Mouse (Mus musculus): Measurements from ENCODE around the gene Lrsam1. TPM values are rescaled to one million over a fixed set of nuclear protein-coding genes. Genes with fewer than 3 reads are reported as not detected.

Lrsam1 gene
- polyA plus RNA-seq, 1 experiment from 2014 or later: 11.8 TPM

- H3K27me3 ChIP-seq (replicated peaks): no peaks in the 10 kb centered on the region
- peaks cover 88% of the 10 kb centered on the region for H3K4me1 ChIP-seq (replicated peaks)
- WGBS: 74% methylated on average over 14 of the region's 14 CpGs
- ATAC-seq (ENCODE audit: insufficient number of reproducible peaks, low FRiP score): no peak
- no peaks in the 10 kb centered on the region for H3K9me3 ChIP-seq (replicated peaks)
- no peak overlapping the region for H3K9ac ChIP-seq
- H3K4me3 ChIP-seq: no peak overlapping the region
- no peak overlapping the region for H3K4me2 ChIP-seq
- no peak overlapping the region for H3K27ac ChIP-seq (ENCODE audit: poor library complexity, severe bottlenecking)
- peaks cover 18% of the 10 kb centered on the region for H3K36me3 ChIP-seq
Observed at GRCm38 (mm10) chr2:32892490-32892889, 68.9 kb downstream of the Lrsam1 start.

- Histone ChIP-seq H3K9me3 (replicated peaks) (no peaks in the 10 kb centered on the region), H3K4me1 (replicated peaks) (peaks cover 85% of the 10 kb centered on the region), H3K4me2 (0 out of 2 replicates have a peak overlapping the region, but pooled peaks have one; percentile 3), H3K27ac (ENCODE audit: poor library complexity, severe bottlenecking) (no peak overlapping the region), H3K27me3 (replicated peaks) (no peaks in the 10 kb centered on the region), H3K4me3 (no peak overlapping the region), H3K9ac (peak overlapping the region; percentile 36; the same call in 1 of the 2 replicates), H3K36me3 (peaks cover 19% of the 10 kb centered on the region)
- WGBS: 34% methylated on average over 9 of the region's 9 CpGs
- no peak for ATAC-seq (ENCODE audit: insufficient number of reproducible peaks, low FRiP score)
Observed at GRCm38 (mm10) chr2:32891278-32891677, 70.1 kb downstream of the Lrsam1 start.

GRCm38 (mm10) chr2:32890280-32890679 is 71.1 kb downstream of the Lrsam1 start:
- H3K4me1 ChIP-seq (replicated peaks): peaks cover 82% of the 10 kb centered on the region
- H3K27me3 ChIP-seq (replicated peaks): no peaks in the 10 kb centered on the region

GRCm38 (mm10) chr2:32888551-32888950 is 72.9 kb downstream of the Lrsam1 start:
- H3K27ac ChIP-seq (ENCODE audit: poor library complexity, severe bottlenecking): peak overlapping the region; percentile 96
- H3K4me3 ChIP-seq: no peak overlapping the region
- no peaks in the 10 kb centered on the region for H3K9me3 ChIP-seq (replicated peaks)
- H3K4me1 ChIP-seq (replicated peaks): peaks cover 84% of the 10 kb centered on the region
- no peaks in the 10 kb centered on the region for H3K27me3 ChIP-seq (replicated peaks)
- H3K4me2 ChIP-seq: peak overlapping the region; percentile 50
- 11% methylated on average over 3 of the region's 3 CpGs for WGBS
- 0 out of 2 replicates have a peak, but pooled peaks have one; percentile 22 for ATAC-seq (ENCODE audit: insufficient number of reproducible peaks, low FRiP score)
- H3K9ac ChIP-seq: peak overlapping the region; percentile 67
- H3K36me3 ChIP-seq: peaks cover 19% of the 10 kb centered on the region

More at GRCm38 (mm10) chr2:32890280-32890679, 71.1 kb downstream of the Lrsam1 start:
- no peak overlapping the region for H3K9ac ChIP-seq
- no peak for ATAC-seq (ENCODE audit: insufficient number of reproducible peaks, low FRiP score)
- H3K4me3 ChIP-seq: no peak overlapping the region
- H3K36me3 ChIP-seq: peaks cover 23% of the 10 kb centered on the region
- no peak overlapping the region for H3K4me2 ChIP-seq
- H3K9me3 ChIP-seq (replicated peaks): no peaks in the 10 kb centered on the region
- 63% methylated on average over 3 of the region's 3 CpGs for WGBS
- peak overlapping the region; percentile 96; the same call in 1 of the 2 replicates for H3K27ac ChIP-seq (ENCODE audit: poor library complexity, severe bottlenecking)

- Histone ChIP-seq H3K9me3 (replicated peaks) (no peaks in the 10 kb centered on the region), H3K27me3 (replicated peaks) (no peaks in the 10 kb centered on the region), H3K4me1 (replicated peaks) (peaks cover 87% of the 10 kb centered on the region), H3K4me3 (no peak overlapping the region), H3K36me3 (peaks cover 15% of the 10 kb centered on the region), H3K4me2 (peak overlapping the region; percentile 50), H3K9ac (peak overlapping the region; percentile 67), H3K27ac (ENCODE audit: poor library complexity, severe bottlenecking) (peak overlapping the region; percentile 96)
- peak; percentile 42; the same call in 1 of the 2 replicates for ATAC-seq (ENCODE audit: insufficient number of reproducible peaks, low FRiP score)
- WGBS: 5% methylated on average over 9 of the region's 9 CpGs
Observed at GRCm38 (mm10) chr2:32888029-32888428, 73.4 kb downstream of the Lrsam1 start.

- peak overlapping the region; percentile 95 for H3K27ac ChIP-seq (ENCODE audit: poor library complexity, severe bottlenecking)
- no peaks in the 10 kb centered on the region for H3K9me3 ChIP-seq (replicated peaks)
- H3K4me3 ChIP-seq: no peak overlapping the region
- no peaks in the 10 kb centered on the region for H3K27me3 ChIP-seq (replicated peaks)
- 13% methylated on average over 7 of the region's 7 CpGs for WGBS
- 0 out of 2 replicates have a peak, but pooled peaks cover 5% of the 10 kb centered on the region for H3K36me3 ChIP-seq
- H3K4me2 ChIP-seq: peak overlapping the region; percentile 17; the same call in 1 of the 2 replicates
- ATAC-seq (ENCODE audit: insufficient number of reproducible peaks, low FRiP score): no peak
- 0 out of 2 replicates have a peak overlapping the region, but pooled peaks have one; percentile 37 for H3K9ac ChIP-seq
- peaks cover 93% of the 10 kb centered on the region for H3K4me1 ChIP-seq (replicated peaks)
Observed at GRCm38 (mm10) chr2:32884745-32885144, 76.7 kb downstream of the Lrsam1 start.

GRCm38 (mm10) chr2:32882283-32883043 is 79.0 kb downstream of the Lrsam1 start:
- peaks cover 94% of the 10 kb centered on the region for H3K4me1 ChIP-seq (replicated peaks)
- no peaks in the 10 kb centered on the region for H3K27me3 ChIP-seq (replicated peaks)
- peak; percentile 49 for ATAC-seq (ENCODE audit: insufficient number of reproducible peaks, low FRiP score)
- H3K36me3 ChIP-seq: 0 out of 2 replicates have a peak, but pooled peaks cover 5% of the 10 kb centered on the region
- no peaks in the 10 kb centered on the region for H3K9me3 ChIP-seq (replicated peaks)
- peak overlapping the region; percentile 95 for H3K27ac ChIP-seq (ENCODE audit: poor library complexity, severe bottlenecking)
- H3K9ac ChIP-seq: peak overlapping the region; percentile 59
- H3K4me3 ChIP-seq: no peak overlapping the region
- H3K4me2 ChIP-seq: peak overlapping the region; percentile 57
- 23% methylated on average over 13 of the region's 21 CpGs for WGBS

- Histone ChIP-seq H3K4me2 (peak overlapping the region; percentile 81; the same call in 1 of the 2 replicates), H3K4me1 (replicated peaks) (peaks cover 91% of the 10 kb centered on the region), H3K9ac (peak overlapping the region; percentile 51; the same call in 1 of the 2 replicates), H3K36me3 (0 out of 2 replicates have a peak, but pooled peaks cover 5% of the 10 kb centered on the region), H3K27ac (ENCODE audit: poor library complexity, severe bottlenecking) (peak overlapping the region; percentile 95), H3K4me3 (no peak overlapping the region), H3K27me3 (replicated peaks) (no peaks in the 10 kb centered on the region), H3K9me3 (replicated peaks) (no peaks in the 10 kb centered on the region)
- peak; percentile 58; the same call in 1 of the 2 replicates for ATAC-seq (ENCODE audit: insufficient number of reproducible peaks, low FRiP score)
- 21% methylated on average over 3 of the region's 3 CpGs for WGBS
Observed at GRCm38 (mm10) chr2:32881723-32882122, 79.7 kb downstream of the Lrsam1 start.

- H3K9me3 ChIP-seq (replicated peaks): no peaks in the 10 kb centered on the region
- WGBS: 47% methylated on average over 6 of the region's 6 CpGs
- H3K9ac ChIP-seq: peak overlapping the region; percentile 51; the same call in 1 of the 2 replicates
- peak overlapping the region; percentile 81 for H3K4me2 ChIP-seq
- ATAC-seq (ENCODE audit: insufficient number of reproducible peaks, low FRiP score): peak; percentile 26; the same call in 1 of the 2 replicates
- H3K4me1 ChIP-seq (replicated peaks): peaks cover 87% of the 10 kb centered on the region
- no peaks in the 10 kb centered on the region for H3K27me3 ChIP-seq (replicated peaks)
- no peak overlapping the region for H3K4me3 ChIP-seq
- H3K27ac ChIP-seq (ENCODE audit: poor library complexity, severe bottlenecking): peak overlapping the region; percentile 95
- 0 out of 2 replicates have a peak, but pooled peaks cover 1% of the 10 kb centered on the region for H3K36me3 ChIP-seq
Observed at GRCm38 (mm10) chr2:32881054-32881453, 80.4 kb downstream of the Lrsam1 start.

- no peak for ATAC-seq (ENCODE audit: insufficient number of reproducible peaks, low FRiP score)
- H3K4me3 ChIP-seq: peak overlapping the region; percentile 76; the same call in 1 of the 2 replicates
- no peaks in the 10 kb centered on the region for H3K27me3 ChIP-seq (replicated peaks)
- WGBS: 60% methylated on average over 5 of the region's 5 CpGs
- H3K9ac ChIP-seq: peak overlapping the region; percentile 90; the same call in 1 of the 2 replicates
- peak overlapping the region; percentile 81 for H3K4me2 ChIP-seq
- H3K9me3 ChIP-seq (replicated peaks): no peaks in the 10 kb centered on the region
- H3K4me1 ChIP-seq (replicated peaks): peaks cover 81% of the 10 kb centered on the region
- H3K27ac ChIP-seq (ENCODE audit: poor library complexity, severe bottlenecking): peak overlapping the region; percentile 95
- H3K36me3 ChIP-seq: no peaks in the 10 kb centered on the region
Observed at GRCm38 (mm10) chr2:32879593-32879992, 81.8 kb downstream of the Lrsam1 start.

- 62% methylated on average over 3 of the region's 3 CpGs for WGBS
- peak overlapping the region; percentile 92; the same call in 1 of the 2 replicates for H3K27ac ChIP-seq (ENCODE audit: poor library complexity, severe bottlenecking)
- H3K4me2 ChIP-seq: peak overlapping the region; percentile 81
- no peaks in the 10 kb centered on the region for H3K36me3 ChIP-seq
- no peaks in the 10 kb centered on the region for H3K27me3 ChIP-seq (replicated peaks)
- no peak for ATAC-seq (ENCODE audit: insufficient number of reproducible peaks, low FRiP score)
- no peaks in the 10 kb centered on the region for H3K9me3 ChIP-seq (replicated peaks)
- peaks cover 80% of the 10 kb centered on the region for H3K4me1 ChIP-seq (replicated peaks)
- H3K9ac ChIP-seq: peak overlapping the region; percentile 90
- peak overlapping the region; percentile 76 for H3K4me3 ChIP-seq
Observed at GRCm38 (mm10) chr2:32878396-32878795, 83.0 kb downstream of the Lrsam1 start.
